Mouse (Mus musculus): ENCODE data around the gene Aff3. TPM values are rescaled to one million over a fixed set of nuclear protein-coding genes. Genes with fewer than 3 reads are reported as not detected.

The Aff3 gene
- polyA plus RNA-seq, 1 experiment: 1.3 TPM

GRCm38 (mm10) chr1:38198393-38199029, 466.2 kb downstream of the Aff3 start:
- no peaks in the 10 kb centered on the region for H3K4me1 ChIP-seq (ENCODE audit: control insufficient read depth, insufficient read depth, insufficient read length, low read length)
- H3K27ac ChIP-seq (replicated peaks; ENCODE audit: low read depth, low read length): no peak overlapping the region
- no peak overlapping the region for H3K4me3 ChIP-seq (ENCODE audit: insufficient read depth, low read depth, low read length)

- no peak overlapping the region for H3K4me3 ChIP-seq (ENCODE audit: insufficient read depth, low read depth, low read length)
- H3K4me1 ChIP-seq (ENCODE audit: control insufficient read depth, insufficient read depth, insufficient read length, low read length): no peaks in the 10 kb centered on the region
- H3K27ac ChIP-seq (replicated peaks; ENCODE audit: low read depth, low read length): no peak overlapping the region
Observed at GRCm38 (mm10) chr1:38197145-38197682, 467.5 kb downstream of the Aff3 start.

GRCm38 (mm10) chr1:38195721-38196120, 469.0 kb downstream of the Aff3 start:
- no peak overlapping the region for H3K27ac ChIP-seq (replicated peaks; ENCODE audit: low read depth, low read length)
- no peak overlapping the region for H3K4me3 ChIP-seq (ENCODE audit: insufficient read depth, low read depth, low read length)
- no peaks in the 10 kb centered on the region for H3K4me1 ChIP-seq (ENCODE audit: control insufficient read depth, insufficient read depth, insufficient read length, low read length)

- Histone ChIP-seq H3K4me3 (ENCODE audit: insufficient read depth, low read depth, low read length) (no peak overlapping the region), H3K27ac (replicated peaks; ENCODE audit: low read depth, low read length) (no peak overlapping the region), H3K4me1 (ENCODE audit: control insufficient read depth, insufficient read depth, insufficient read length, low read length) (no peaks in the 10 kb centered on the region)
Observed at GRCm38 (mm10) chr1:38186227-38186545, 478.6 kb downstream of the Aff3 start.

- Histone ChIP-seq H3K4me1 (ENCODE audit: control insufficient read depth, insufficient read depth, insufficient read length, low read length) (no peaks in the 10 kb centered on the region), H3K27ac (replicated peaks; ENCODE audit: low read depth, low read length) (no peak overlapping the region), H3K4me3 (ENCODE audit: insufficient read depth, low read depth, low read length) (no peak overlapping the region)
Observed at GRCm38 (mm10) chr1:38185517-38186226, 479.1 kb downstream of the Aff3 start.

- Histone ChIP-seq H3K27ac (replicated peaks; ENCODE audit: low read depth, low read length) (no peak overlapping the region), H3K4me1 (ENCODE audit: control insufficient read depth, insufficient read depth, insufficient read length, low read length) (no peaks in the 10 kb centered on the region), H3K4me3 (ENCODE audit: insufficient read depth, low read depth, low read length) (no peak overlapping the region)
Observed at GRCm38 (mm10) chr1:38181020-38181550, 483.7 kb downstream of the Aff3 start.

GRCm38 (mm10) chr1:38178929-38179328, 485.8 kb downstream of the Aff3 start:
- no peaks in the 10 kb centered on the region for H3K4me1 ChIP-seq (ENCODE audit: control insufficient read depth, insufficient read depth, insufficient read length, low read length)
- no peak overlapping the region for H3K27ac ChIP-seq (replicated peaks; ENCODE audit: low read depth, low read length)
- no peak overlapping the region for H3K4me3 ChIP-seq (ENCODE audit: insufficient read depth, low read depth, low read length)

- no peak overlapping the region for H3K4me3 ChIP-seq (ENCODE audit: insufficient read depth, low read depth, low read length)
Observed at GRCm38 (mm10) chr1:38176077-38176476, 488.7 kb downstream of the Aff3 start.

GRCm38 (mm10) chr1:38171874-38172273, 492.9 kb downstream of the Aff3 start:
- H3K27ac ChIP-seq (replicated peaks; ENCODE audit: low read depth, low read length): no peak overlapping the region
- no peak overlapping the region for H3K4me3 ChIP-seq (ENCODE audit: insufficient read depth, low read depth, low read length)
- no peaks in the 10 kb centered on the region for H3K4me1 ChIP-seq (ENCODE audit: control insufficient read depth, insufficient read depth, insufficient read length, low read length)

More at GRCm38 (mm10) chr1:38176077-38176476, 488.7 kb downstream of the Aff3 start:
- no peak overlapping the region for H3K27ac ChIP-seq (replicated peaks; ENCODE audit: low read depth, low read length)
- H3K4me1 ChIP-seq (ENCODE audit: control insufficient read depth, insufficient read depth, insufficient read length, low read length): no peaks in the 10 kb centered on the region

- H3K4me3 ChIP-seq (ENCODE audit: insufficient read depth, low read depth, low read length): no peak overlapping the region
- no peak overlapping the region for H3K27ac ChIP-seq (replicated peaks; ENCODE audit: low read depth, low read length)
- no peaks in the 10 kb centered on the region for H3K4me1 ChIP-seq (ENCODE audit: control insufficient read depth, insufficient read depth, insufficient read length, low read length)
Observed at GRCm38 (mm10) chr1:38165696-38166095, 499.1 kb downstream of the Aff3 start.

GRCm38 (mm10) chr1:38150086-38150485, 514.7 kb downstream of the Aff3 start:
- Histone ChIP-seq H3K27ac (replicated peaks; ENCODE audit: low read depth, low read length) (no peak overlapping the region), H3K4me1 (ENCODE audit: control insufficient read depth, insufficient read depth, insufficient read length, low read length) (no peaks in the 10 kb centered on the region), H3K4me3 (ENCODE audit: insufficient read depth, low read depth, low read length) (no peak overlapping the region)

GRCm38 (mm10) chr1:38146008-38146407, 518.7 kb downstream of the Aff3 start:
- Histone ChIP-seq H3K4me3 (ENCODE audit: insufficient read depth, low read depth, low read length) (no peak overlapping the region), H3K4me1 (ENCODE audit: control insufficient read depth, insufficient read depth, insufficient read length, low read length) (no peaks in the 10 kb centered on the region), H3K27ac (replicated peaks; ENCODE audit: low read depth, low read length) (no peak overlapping the region)

- Histone ChIP-seq H3K4me3 (ENCODE audit: insufficient read depth, low read depth, low read length) (no peak overlapping the region), H3K4me1 (ENCODE audit: control insufficient read depth, insufficient read depth, insufficient read length, low read length) (no peaks in the 10 kb centered on the region), H3K27ac (replicated peaks; ENCODE audit: low read depth, low read length) (no peak overlapping the region)
Observed at GRCm38 (mm10) chr1:38141371-38141770, 523.4 kb downstream of the Aff3 start.

- Histone ChIP-seq H3K27ac (replicated peaks; ENCODE audit: low read depth, low read length) (no peak overlapping the region), H3K4me3 (ENCODE audit: insufficient read depth, low read depth, low read length) (no peak overlapping the region), H3K4me1 (ENCODE audit: control insufficient read depth, insufficient read depth, insufficient read length, low read length) (no peaks in the 10 kb centered on the region)
Observed at GRCm38 (mm10) chr1:38140911-38141310, 523.8 kb downstream of the Aff3 start.

GRCm38 (mm10) chr1:38139396-38139795, 525.4 kb downstream of the Aff3 start:
- Histone ChIP-seq H3K4me3 (ENCODE audit: insufficient read depth, low read depth, low read length) (no peak overlapping the region), H3K4me1 (ENCODE audit: control insufficient read depth, insufficient read depth, insufficient read length, low read length) (no peaks in the 10 kb centered on the region), H3K27ac (replicated peaks; ENCODE audit: low read depth, low read length) (no peak overlapping the region)

- Histone ChIP-seq H3K27ac (replicated peaks; ENCODE audit: low read depth, low read length) (no peak overlapping the region), H3K4me3 (ENCODE audit: insufficient read depth, low read depth, low read length) (no peak overlapping the region), H3K4me1 (ENCODE audit: control insufficient read depth, insufficient read depth, insufficient read length, low read length) (0 out of 2 replicates have a peak, but pooled peaks cover 3% of the 10 kb centered on the region)
Observed at GRCm38 (mm10) chr1:38132942-38133341, 531.8 kb downstream of the Aff3 start.

All from brown adipose tissue, adult 24 weeks (tissue).